Mouse (Mus musculus) embryonic fibroblast, embryonic 13.5 days (primary cell): ENCODE data around the gene 9430038I01Rik. TPM values are rescaled to one million over a fixed set of nuclear protein-coding genes. Genes with fewer than 3 reads are reported as not detected.
"Not testable (repeated sequence)": the region's sequence is repeated elsewhere in the genome, so short reads cannot be mapped to it uniquely, and the experiment has no call there.

ENCODE experiments used
- H3K27ac ChIP-seq: 2 replicates; pipeline ENCODE4 v1.5.1; 2012; ENCODE audit warnings: low read length, control low read depth, inconsistent platforms; ENCODE audit not compliant: insufficient read depth
- H3K4me1 ChIP-seq: 2 replicates; pipeline ENCODE4 v1.6.1; 2011; ENCODE audit warnings: low read length; ENCODE audit not compliant: control insufficient read depth, insufficient read depth
- H3K4me3 ChIP-seq: 2 replicates; pipeline ENCODE4 v1.5.1; 2011; ENCODE audit warnings: mild to moderate bottlenecking, control low read depth, low read length; ENCODE audit not compliant: insufficient read depth
- CTCF ChIP-seq: IDR thresholded peaks from 2 replicates; pipeline ENCODE4 v1.5.1; 2011; ENCODE audit warnings: mild to moderate bottlenecking, control low read depth, low read length, moderate library complexity, borderline replicate concordance; ENCODE audit not compliant: insufficient read depth
- POLR2A ChIP-seq: IDR thresholded peaks from 2 replicates; pipeline ENCODE4 v1.6.1; 2011; ENCODE audit warnings: low read depth, mild to moderate bottlenecking, control low read depth, low read length, moderate library complexity
- polyA plus RNA-seq: library from polyadenylated mRNA; stranded (reverse); fragments of >200 nt; gene quantifications from 2 replicates; pipeline ENCODE4 v1.2.4, GENCODE M21; 2011; ENCODE audit warnings: low read depth; ENCODE audit not compliant: missing spikeins, insufficient read length

9430038I01Rik gene
- polyA plus RNA-seq, result 3.4 and 5.8 TPM in 2 replicates

GRCm38 (mm10) chr7:137410337-137411197 is at the start of gene 9430038I01Rik:
Gene 9430038I01Rik, minus strand, starts transcription at chr7:137410762.
- TF ChIP-seq POLR2A, result peak; percentile 72
- no peak for TF ChIP-seq CTCF
- H3K27ac ChIP-seq, result peak within 1 kb of the TSS; percentile 69
- H3K4me1 ChIP-seq, result no peaks in the 10 kb centered on the region
- H3K4me3 ChIP-seq, result peak within 1 kb of the TSS; percentile 71

DNA sequence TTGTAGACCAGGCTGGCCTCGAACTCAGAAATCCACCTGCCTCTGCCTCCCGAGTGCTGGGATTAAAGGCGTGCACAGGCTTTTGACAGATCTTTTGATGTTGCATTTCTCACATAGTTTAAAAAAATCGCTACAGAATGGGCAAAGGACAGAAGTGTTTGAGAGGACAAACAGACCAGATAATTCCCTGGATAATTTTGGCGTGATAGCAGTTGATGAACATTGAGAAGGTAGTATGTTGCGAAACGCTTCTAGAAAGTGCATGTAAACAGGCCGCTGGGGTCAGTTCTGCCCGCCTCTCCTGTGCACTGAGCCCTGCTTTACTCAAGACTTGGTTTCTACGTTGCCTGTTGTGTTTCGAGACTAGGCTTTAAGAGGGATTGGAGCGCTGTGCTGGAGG is 34.8 kb upstream of the 9430038I01Rik start:
- TF ChIP-seq CTCF (no peak), POLR2A (no peak)
- H3K27ac ChIP-seq, result no peak overlapping the region
- H3K4me1 ChIP-seq, result no peaks in the 10 kb centered on the region
- H3K4me3 ChIP-seq, result no peak overlapping the region

DNA sequence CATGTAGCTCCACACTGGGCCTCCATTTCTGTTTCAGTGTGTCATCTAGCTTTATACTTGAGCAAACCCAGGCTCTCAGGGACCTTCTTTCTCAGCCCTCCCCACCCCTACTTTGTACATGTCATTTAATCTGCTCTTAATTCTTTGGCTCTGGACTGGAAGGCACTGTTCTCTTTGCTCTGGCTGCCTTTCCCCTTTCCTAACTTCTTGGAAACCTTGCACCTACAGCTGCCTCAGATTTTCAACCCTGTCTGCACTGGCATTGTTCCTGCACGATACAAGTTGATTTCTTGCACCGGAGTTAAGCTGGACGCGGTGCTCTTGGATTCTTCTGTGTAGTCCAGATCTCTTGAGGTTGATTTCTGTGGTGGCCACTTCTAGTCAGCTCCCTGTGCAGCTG is 32.4 kb upstream of the 9430038I01Rik start:
- Histone ChIP-seq H3K4me1 (no peaks in the 10 kb centered on the region), H3K4me3 (no peak overlapping the region), H3K27ac (no peak overlapping the region)
- TF ChIP-seq CTCF, result no peak
- TF ChIP-seq POLR2A, result no peak

DNA sequence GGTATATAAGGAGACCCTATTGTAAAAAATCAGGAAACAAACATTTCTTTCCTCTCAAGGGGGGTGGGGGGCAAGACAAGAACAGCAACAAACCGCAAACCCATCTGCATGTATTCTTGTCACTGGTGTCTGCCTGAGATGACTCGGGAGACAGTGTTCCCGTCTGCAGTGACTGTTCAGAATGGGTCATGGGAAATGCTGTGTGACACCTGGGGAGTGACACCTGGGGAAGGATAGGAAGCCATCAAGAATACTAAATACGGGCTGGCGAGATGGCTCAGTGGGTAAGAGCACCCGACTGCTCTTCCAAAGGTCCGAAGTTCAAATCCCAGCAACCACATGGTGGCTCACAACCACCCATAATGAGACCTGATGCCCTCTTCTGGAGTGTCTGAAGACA is 28.4 kb upstream of the 9430038I01Rik start:
- Histone ChIP-seq H3K27ac (peak overlapping the region; percentile 74), H3K4me3 (peak overlapping the region; percentile 78)
- not testable (repeated sequence) for H3K4me1 ChIP-seq

GRCm38 (mm10) chr7:137438179-137438550 is 27.6 kb upstream of the 9430038I01Rik start:
- H3K4me1 ChIP-seq, result no peaks in the 10 kb centered on the region
- TF ChIP-seq CTCF, result no peak
- no peak for TF ChIP-seq POLR2A
- peak overlapping the region; percentile 74 for H3K27ac ChIP-seq
- H3K4me3 ChIP-seq, result peak overlapping the region; percentile 78

- H3K27ac ChIP-seq, result peak within 1 kb of the TSS; percentile 74
- TF ChIP-seq POLR2A (peak; percentile 86), CTCF (no peak)
- H3K4me1 ChIP-seq, result no peaks in the 10 kb centered on the region
- peak within 1 kb of the TSS; percentile 78 for H3K4me3 ChIP-seq
Measured at GRCm38 (mm10) chr7:137437440-137438178, 27.0 kb upstream of the 9430038I01Rik start, which contains the start of gene Glrx3. Gene Glrx3, plus strand, starts transcription at chr7:137437614.

DNA sequence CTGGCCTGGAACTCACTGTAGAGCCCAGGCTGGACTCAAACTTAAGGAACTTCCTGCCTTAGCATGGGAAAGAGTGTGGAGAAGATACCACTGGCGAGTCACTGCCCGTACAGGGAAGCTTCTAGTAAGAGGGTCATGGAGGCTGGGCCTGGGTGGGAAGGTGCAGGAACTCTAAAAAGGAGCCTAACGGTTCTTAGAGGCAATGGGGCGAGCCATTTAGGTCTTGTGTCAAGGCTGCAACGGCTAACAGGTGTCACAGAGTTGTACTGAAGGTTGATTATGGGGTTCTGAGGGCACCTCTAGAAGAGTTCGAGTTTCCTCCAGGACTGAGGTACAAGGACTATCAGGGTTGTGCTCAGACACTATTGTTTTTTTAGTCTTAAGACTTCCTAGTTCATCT is 26.3 kb upstream of the 9430038I01Rik start:
- Histone ChIP-seq H3K4me3 (no peak overlapping the region), H3K4me1 (no peaks in the 10 kb centered on the region), H3K27ac (no peak overlapping the region)
- TF ChIP-seq CTCF (no peak), POLR2A (no peak)

- Histone ChIP-seq H3K27ac (no peak overlapping the region), H3K4me3 (no peak overlapping the region), H3K4me1 (no peaks in the 10 kb centered on the region)
- TF ChIP-seq POLR2A (no peak), CTCF (no peak)
Measured at GRCm38 (mm10) chr7:137431769-137432603, 21.4 kb upstream of the 9430038I01Rik start.

GRCm38 (mm10) chr7:137426693-137427092 is 16.1 kb upstream of the 9430038I01Rik start:
- Histone ChIP-seq H3K4me1 (no peaks in the 10 kb centered on the region), H3K27ac (no peak overlapping the region), H3K4me3 (no peak overlapping the region)
- TF ChIP-seq POLR2A (no peak), CTCF (no peak)
